Mouse (Mus musculus) intestine, embryonic 14.5 days (tissue): ENCODE measurements at regions not wholly inside any gene's neighbourhood (a gene's known extent, or its start where the extent isn't known, plus 50 kb on each side); places are given as distances from the start of the nearest gene placed in this dataset.

Source experiments
- ATAC-seq: fragments of 200-750 bp; cut with Nextera tagmentation; replicated peaks from 2 replicates; pipeline ENCODE4 v1.8.0; 2017; ENCODE audit warnings: low read depth, moderate number of reproducible peaks, moderate TSS enrichment, moderate library complexity; ENCODE audit not compliant: low FRiP score, low TSS enrichment
- DNase-seq: peaks from one replicate; pipeline ENCODE4 v3.0.0-alpha.2; 2018; ENCODE audit warnings: low spot score
- H3K27ac ChIP-seq: fragments of 300-500 bp; sonication (generic); 2 replicates; pipeline ENCODE4 v1.5.1; 2014; ENCODE audit warnings: low read depth, mild to moderate bottlenecking, control low read depth
- H3K27me3 ChIP-seq: fragments of 300-500 bp; sonication (generic); replicated peaks from 2 replicates; pipeline ENCODE4 v1.6.1; 2014; ENCODE audit warnings: low read length, control low read depth; ENCODE audit not compliant: control insufficient read depth, insufficient read depth
- H3K36me3 ChIP-seq: fragments of 300-500 bp; sonication (generic); 2 replicates; pipeline ENCODE4 v1.6.1; 2014; ENCODE audit warnings: low read length, control low read depth; ENCODE audit not compliant: control insufficient read depth, insufficient read depth
- H3K4me1 ChIP-seq: fragments of 300-500 bp; sonication (generic); replicated peaks from 2 replicates; pipeline ENCODE4 v1.6.1; 2014; ENCODE audit warnings: low read length, control low read depth, mixed read lengths; ENCODE audit not compliant: control insufficient read depth, insufficient read depth
- H3K4me2 ChIP-seq: fragments of 300-500 bp; sonication (generic); 2 replicates; pipeline ENCODE4 v1.6.1; 2014; ENCODE audit warnings: low read length
- H3K4me3 ChIP-seq: fragments of 300-500 bp; sonication (generic); 2 replicates; pipeline ENCODE4 v1.5.1; 2014; ENCODE audit warnings: low read depth, low read length, control low read depth, mixed read lengths
- H3K9ac ChIP-seq: fragments of 300-500 bp; sonication (generic); 2 replicates; pipeline ENCODE4 v1.6.1; 2014; ENCODE audit warnings: mild to moderate bottlenecking, low read length
- H3K9me3 ChIP-seq: fragments of 300-500 bp; sonication (generic); 2 replicates; pipeline ENCODE4 v1.6.1; 2016; ENCODE audit warnings: low read length, control low read depth; ENCODE audit not compliant: control insufficient read depth
- WGBS: fragments of 180-500 bp; shearing (Covaris S2); extraction: QIAGEN DNeasy Blood & Tissue Kit; methylation state at CpG from one replicate; pipeline ENCODE4 v1.1.7; 2014; 5-methylcytosine and 5-hydroxymethylcytosine counted together

DNA sequence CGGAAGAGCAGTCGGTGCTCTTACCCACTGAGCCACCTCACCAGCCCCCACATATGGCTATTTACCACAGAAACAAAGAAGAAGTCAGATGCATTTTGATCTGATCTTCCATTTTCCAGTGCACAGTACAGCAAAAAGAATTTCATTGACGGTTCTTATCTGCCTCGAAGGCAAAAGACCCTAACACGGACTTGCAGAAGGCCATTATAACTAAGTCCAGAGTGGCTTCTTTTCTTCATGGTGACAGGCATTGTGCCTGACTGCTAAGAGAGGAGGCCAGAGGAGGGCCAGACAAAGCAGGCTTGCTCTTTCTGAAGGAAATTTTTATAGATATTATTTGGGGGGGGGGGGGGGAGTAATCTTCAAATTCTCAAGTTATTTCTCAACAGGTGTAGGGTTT, 350.0 kb upstream of the Atp11b start:
- Histone ChIP-seq H3K9ac (no peak overlapping the region), H3K36me3 (no peaks in the 10 kb centered on the region), H3K4me1 (no peaks in the 10 kb centered on the region), H3K9me3 (no peaks in the 10 kb centered on the region), H3K27me3 (no peaks in the 10 kb centered on the region), H3K4me3 (no peak overlapping the region), H3K27ac (no peak overlapping the region), H3K4me2 (no peak overlapping the region)
- ATAC-seq (no peak), DNase-seq (no peak)
- WGBS, result 90% methylated on average over 5 of the region's 5 CpGs

DNA sequence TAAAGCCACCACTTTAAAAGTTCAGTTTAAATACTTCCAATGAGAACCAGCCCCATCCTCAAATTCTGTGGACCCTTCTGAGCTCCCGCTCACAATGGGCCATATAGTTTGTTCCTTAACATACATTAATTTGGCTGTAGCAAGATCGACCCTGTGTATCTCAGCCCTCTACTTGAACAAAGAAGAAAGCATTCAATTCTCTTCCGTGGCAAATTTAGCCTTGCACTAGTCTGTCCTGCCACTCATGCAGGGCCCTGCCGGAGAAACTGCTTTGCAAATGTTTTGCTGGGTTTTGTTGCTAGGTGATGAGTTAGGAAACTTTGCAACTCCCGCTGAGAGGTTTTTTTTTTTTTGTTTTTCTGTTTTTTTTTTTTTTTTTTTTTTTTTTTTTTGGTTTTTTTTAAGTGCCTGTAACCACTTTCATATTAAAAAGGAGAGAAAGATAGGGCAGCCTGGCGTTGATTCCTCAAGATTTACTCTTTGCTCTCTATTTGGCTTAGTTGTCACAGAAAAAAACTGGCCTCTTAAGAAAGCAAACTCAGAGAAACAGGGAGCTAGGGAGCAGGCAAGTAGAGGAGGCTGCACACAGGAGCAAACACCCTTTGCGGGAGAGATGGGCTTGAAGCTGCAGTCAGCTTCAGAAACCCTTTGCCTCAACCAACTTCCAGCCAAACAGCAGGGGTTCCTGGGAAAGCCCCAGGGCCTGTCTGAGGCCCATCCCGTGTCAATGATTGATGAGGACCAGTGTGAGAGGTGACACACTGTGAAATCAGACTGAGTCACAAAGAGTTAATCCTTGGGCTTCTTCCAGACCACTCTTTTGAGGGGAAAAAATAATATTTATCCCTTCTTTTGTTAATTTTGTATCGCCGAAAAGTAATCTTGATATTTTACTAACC, 349.2 kb upstream of the Atp11b start:
- DNase-seq (no peak), ATAC-seq (no peak)
- H3K4me1 ChIP-seq, result no peaks in the 10 kb centered on the region
- H3K4me2 ChIP-seq, result peak overlapping the region; percentile 28
- H3K27ac ChIP-seq, result no peak overlapping the region
- no peaks in the 10 kb centered on the region for H3K9me3 ChIP-seq
- H3K9ac ChIP-seq, result no peak overlapping the region
- H3K27me3 ChIP-seq, result no peaks in the 10 kb centered on the region
- H3K36me3 ChIP-seq, result no peaks in the 10 kb centered on the region
- no peak overlapping the region for H3K4me3 ChIP-seq
- 23% methylated on average over 10 of the region's 10 CpGs for WGBS

DNA sequence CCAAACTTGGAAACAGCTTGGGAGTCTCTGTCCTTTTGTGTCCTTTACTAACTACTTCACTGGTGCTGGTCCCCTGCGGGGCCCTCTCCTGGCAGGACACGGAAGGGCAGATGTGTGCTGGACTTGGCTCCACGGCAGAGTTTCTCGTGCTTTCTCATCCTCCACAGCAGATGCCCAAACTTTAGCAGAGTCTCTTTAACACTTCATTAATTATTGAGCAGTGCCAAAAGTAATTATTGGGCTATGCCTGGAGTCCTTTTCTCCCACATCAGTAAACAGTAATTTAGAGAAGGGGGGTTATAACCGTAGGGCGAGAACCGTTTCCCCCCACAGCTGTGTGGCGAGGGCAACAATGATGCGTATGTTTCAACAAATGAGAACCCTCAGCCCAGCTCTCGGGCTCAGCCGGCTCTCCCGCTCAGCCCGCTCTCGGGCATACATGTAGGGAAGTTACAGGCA, 348.3 kb upstream of the Atp11b start:
- 63% methylated on average over 14 of the region's 14 CpGs for WGBS
- no peak overlapping the region for H3K27ac ChIP-seq
- no peaks in the 10 kb centered on the region for H3K4me1 ChIP-seq
- no peaks in the 10 kb centered on the region for H3K9me3 ChIP-seq
- H3K27me3 ChIP-seq, result no peaks in the 10 kb centered on the region
- no peak overlapping the region for H3K9ac ChIP-seq
- H3K4me2 ChIP-seq, result 0 out of 2 replicates have a peak overlapping the region, but pooled peaks have one; percentile 28
- no peak overlapping the region for H3K4me3 ChIP-seq
- ATAC-seq (no peak), DNase-seq (peak; percentile 57)
- no peaks in the 10 kb centered on the region for H3K36me3 ChIP-seq

DNA sequence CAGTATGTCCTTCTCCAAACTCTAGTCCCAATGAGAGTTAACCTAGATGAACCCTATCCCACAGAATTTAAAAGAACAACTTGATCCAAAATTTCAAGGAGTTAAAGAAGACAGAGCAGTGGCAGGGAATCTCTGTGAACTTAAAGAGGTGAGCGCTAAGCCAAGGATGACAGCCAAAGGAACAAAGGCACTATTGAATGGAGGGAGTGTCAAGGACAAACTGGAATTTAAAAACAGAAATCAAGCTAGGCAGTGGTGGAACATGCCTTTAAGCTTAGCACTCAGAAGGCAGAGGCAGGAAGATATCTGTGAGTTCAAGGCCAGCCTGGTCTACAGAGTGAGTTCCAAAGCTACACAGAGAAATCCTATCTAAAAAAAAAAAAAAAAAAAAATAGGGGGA, 316.2 kb upstream of the Atp11b start:
- no peaks in the 10 kb centered on the region for H3K9me3 ChIP-seq
- no peak overlapping the region for H3K27ac ChIP-seq
- H3K4me2 ChIP-seq, result no peak overlapping the region
- H3K36me3 ChIP-seq, result no peaks in the 10 kb centered on the region
- WGBS, result 86% methylated on average over 1 of the region's 1 CpGs
- no peak overlapping the region for H3K9ac ChIP-seq
- no peaks in the 10 kb centered on the region for H3K4me1 ChIP-seq
- ATAC-seq (no peak), DNase-seq (no peak)
- H3K4me3 ChIP-seq, result no peak overlapping the region
- H3K27me3 ChIP-seq, result no peaks in the 10 kb centered on the region

DNA sequence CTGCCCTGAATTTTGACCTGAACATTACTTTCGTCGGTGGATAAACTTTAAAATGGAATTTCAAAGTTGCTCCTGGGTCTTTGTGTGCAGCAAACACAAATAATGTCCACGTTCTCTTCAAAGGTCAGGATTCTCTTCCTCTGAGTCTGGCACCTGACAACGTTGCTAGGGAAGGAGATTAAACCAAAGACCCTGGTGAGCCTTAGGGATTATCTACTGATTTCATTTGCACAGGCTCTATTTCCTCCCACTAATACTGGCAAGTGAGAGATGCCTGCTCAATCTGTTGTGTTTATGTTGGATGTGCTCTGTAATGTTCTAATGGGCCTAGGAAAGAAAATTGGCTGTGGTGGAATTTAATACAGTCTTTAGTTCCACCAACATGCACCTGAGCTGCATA, 291.0 kb upstream of the Atp11b start:
- no peak for ATAC-seq
- Histone ChIP-seq H3K36me3 (no peaks in the 10 kb centered on the region), H3K9ac (no peak overlapping the region), H3K27me3 (no peaks in the 10 kb centered on the region), H3K4me1 (no peaks in the 10 kb centered on the region), H3K27ac (no peak overlapping the region), H3K4me2 (no peak overlapping the region), H3K9me3 (no peaks in the 10 kb centered on the region), H3K4me3 (no peak overlapping the region)
- WGBS, result 43% methylated on average over 4 of the region's 4 CpGs
- DNase-seq, result no peak

DNA sequence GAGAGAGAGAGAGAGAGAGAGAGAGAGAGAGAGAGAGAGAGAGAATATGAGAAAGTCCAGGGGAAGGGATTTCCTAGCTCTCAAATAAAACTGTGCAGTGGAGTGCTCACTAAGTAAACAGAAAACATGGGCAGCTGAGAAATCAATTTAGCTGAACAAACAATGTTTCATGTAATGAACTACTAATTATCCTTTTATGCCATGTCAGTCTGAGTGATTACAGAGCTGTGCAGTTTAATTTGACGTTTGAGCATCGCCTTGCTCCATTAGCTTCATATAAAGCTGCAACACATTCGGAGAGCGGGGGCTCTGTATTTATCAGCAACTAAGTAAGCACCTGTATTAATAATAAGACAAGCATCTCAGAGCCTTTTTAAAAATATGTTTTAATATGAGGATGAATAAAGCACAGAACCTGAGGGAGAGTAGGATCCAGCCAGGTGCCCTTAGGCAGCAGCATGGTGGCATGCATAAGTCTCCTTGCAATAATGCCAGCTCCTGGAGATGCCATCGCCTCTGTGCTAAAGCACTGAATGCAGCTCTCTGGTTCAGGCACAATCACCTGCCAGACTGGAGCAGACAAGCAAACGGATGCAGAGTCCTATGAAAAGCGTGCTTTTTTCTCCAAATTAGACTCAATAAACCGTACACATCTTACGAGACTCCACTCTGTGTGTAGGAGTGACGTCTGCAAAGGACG, 289.5 kb upstream of the Atp11b start:
- H3K4me3 ChIP-seq, result no peak overlapping the region
- no peaks in the 10 kb centered on the region for H3K27me3 ChIP-seq
- no peak for DNase-seq
- no peaks in the 10 kb centered on the region for H3K9me3 ChIP-seq
- no peak for ATAC-seq
- no peaks in the 10 kb centered on the region for H3K36me3 ChIP-seq
- H3K27ac ChIP-seq, result no peak overlapping the region
- WGBS, result 78% methylated on average over 11 of the region's 11 CpGs
- H3K9ac ChIP-seq, result no peak overlapping the region
- no peak overlapping the region for H3K4me2 ChIP-seq
- H3K4me1 ChIP-seq, result no peaks in the 10 kb centered on the region

DNA sequence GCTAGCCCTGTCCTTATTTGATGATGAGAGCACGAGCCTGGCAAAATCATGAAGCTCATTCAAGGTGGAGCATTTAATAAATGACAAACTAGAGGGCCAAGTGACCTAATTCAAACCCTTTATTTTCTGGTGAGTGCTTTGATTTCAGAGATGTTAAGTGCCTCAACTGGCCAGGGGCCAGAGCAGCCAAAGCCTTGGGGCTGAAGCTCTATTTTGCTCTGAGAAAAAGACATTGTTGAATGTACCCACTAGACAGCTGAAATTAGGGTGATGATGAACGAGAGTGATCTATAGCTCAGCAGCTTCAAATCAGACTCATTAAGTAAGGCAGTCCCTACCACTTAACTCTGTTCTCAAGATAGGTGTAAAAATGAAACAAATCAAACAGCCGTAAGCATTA, 287.9 kb upstream of the Atp11b start:
- Histone ChIP-seq H3K27me3 (no peaks in the 10 kb centered on the region), H3K36me3 (no peaks in the 10 kb centered on the region), H3K9ac (no peak overlapping the region), H3K4me3 (no peak overlapping the region), H3K4me1 (no peaks in the 10 kb centered on the region), H3K27ac (no peak overlapping the region), H3K9me3 (no peaks in the 10 kb centered on the region), H3K4me2 (no peak overlapping the region)
- DNase-seq (no peak), ATAC-seq (no peak)
- WGBS, result 72% methylated on average over 3 of the region's 3 CpGs

DNA sequence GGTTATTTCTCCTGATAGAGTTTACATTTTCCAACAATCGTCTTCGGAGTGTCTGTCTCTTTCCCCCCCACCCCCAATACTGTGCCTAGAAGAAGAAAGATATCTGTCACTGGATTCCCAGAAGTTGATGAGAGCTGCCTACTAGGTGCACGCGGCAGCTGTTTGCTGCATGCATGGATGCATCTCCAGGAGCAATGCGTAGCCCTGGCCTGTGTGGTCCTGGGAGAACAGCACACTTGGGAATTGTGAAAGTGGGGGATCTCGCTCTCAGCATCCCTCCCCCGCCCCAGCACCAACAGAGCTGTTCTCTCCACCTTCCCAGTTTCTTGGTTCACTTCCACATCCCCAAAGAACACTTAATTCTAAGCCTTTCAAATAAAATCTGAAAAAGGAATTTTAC, 280.6 kb upstream of the Atp11b start:
- DNase-seq (no peak), ATAC-seq (no peak)
- 90% methylated on average over 7 of the region's 7 CpGs for WGBS
- Histone ChIP-seq H3K4me2 (no peak overlapping the region), H3K4me3 (no peak overlapping the region), H3K9me3 (no peaks in the 10 kb centered on the region), H3K36me3 (no peaks in the 10 kb centered on the region), H3K27ac (no peak overlapping the region), H3K27me3 (no peaks in the 10 kb centered on the region), H3K4me1 (no peaks in the 10 kb centered on the region), H3K9ac (no peak overlapping the region)
